Mouse (Mus musculus) MEL (cell line): Measurements from ENCODE around the gene Plek. TPM values are rescaled to one million over a fixed set of nuclear protein-coding genes. Genes with fewer than 3 reads are reported as not detected.

Experiments used
- DNase-seq: peaks from one replicate; pipeline ENCODE4 v3.0.0; 2011; ENCODE audit warnings: low read depth, low spot score
- H3K27ac ChIP-seq: 2 replicates; pipeline ENCODE4 v1.5.1; 2012; ENCODE audit warnings: low read depth, mild to moderate bottlenecking, control low read depth, low read length, moderate library complexity; ENCODE audit not compliant: control insufficient read depth
- H3K27me3 ChIP-seq, 2 experiments: fragments of 150-350 bp in 1 of 2; sonication (generic) in 1 of 2; 2 replicates each; pipeline ENCODE4 v1.6.1; 2012; ENCODE audit warnings: low read length in 2 of 2, mild to moderate bottlenecking in 2 of 2, improper control_type of control experiment in 1 of 2, moderate library complexity in 1 of 2; ENCODE audit not compliant: insufficient read depth in 2 of 2, control insufficient read depth in 1 of 2
- H3K36me3 ChIP-seq, 2 experiments: 2 replicates each; pipeline ENCODE4 v1.6.1; 2012 to 2014; ENCODE audit warnings: low read length in 2 of 2, improper control_type of control experiment in 1 of 2, inconsistent platforms in 1 of 2, mild to moderate bottlenecking in 1 of 2; ENCODE audit not compliant: insufficient read depth in 2 of 2, control insufficient read depth in 1 of 2
- H3K4me1 ChIP-seq, 2 experiments: fragments of 150-350 bp in 1 of 2; sonication (generic) in 1 of 2; 2 replicates each; pipeline ENCODE4 v1.6.1; 2012; ENCODE audit warnings: low read length in 2 of 2, improper control_type of control experiment in 1 of 2, mild to moderate bottlenecking in 1 of 2; ENCODE audit not compliant: insufficient read depth in 2 of 2, control insufficient read depth in 1 of 2
- H3K4me3 ChIP-seq, 2 experiments: fragments of 150-350 bp in 1 of 2; sonication (generic) in 1 of 2; 2 replicates each; pipeline ENCODE4 v1.5.1; 2012; ENCODE audit warnings: low read depth in 2 of 2, low read length in 2 of 2, mild to moderate bottlenecking in 2 of 2, moderate library complexity in 2 of 2, control low read depth in 1 of 2, improper control_type of control experiment in 1 of 2; ENCODE audit not compliant: control insufficient read depth in 1 of 2, insufficient read depth in 1 of 2
- H3K79me2 ChIP-seq: 2 replicates; pipeline ENCODE4 v1.6.1; 2012; ENCODE audit warnings: mild to moderate bottlenecking, low read length, moderate library complexity; ENCODE audit not compliant: control insufficient read depth, poor library complexity, insufficient read depth
- H3K9ac ChIP-seq: 2 replicates; pipeline ENCODE4 v1.6.1; 2012; ENCODE audit warnings: low read depth, mild to moderate bottlenecking, control low read depth, low read length, moderate library complexity; ENCODE audit not compliant: control insufficient read depth, poor library complexity, severe bottlenecking
- H3K9me3 ChIP-seq: fragments of 150-350 bp; sonication (generic); replicated peaks from 2 replicates; pipeline ENCODE4 v1.6.1; 2012; ENCODE audit warnings: mild to moderate bottlenecking, low read length, improper control_type of control experiment, moderate library complexity; ENCODE audit not compliant: insufficient read depth
- CHD2 ChIP-seq: IDR thresholded peaks from 2 replicates; pipeline ENCODE4 v1.6.1; 2011; ENCODE audit warnings: low read length, improper control_type of control experiment
- CTCF ChIP-seq, 3 experiments: IDR thresholded peaks in 2 of 3; conservative IDR thresholded peaks in 1 of 3; 2 replicates each; pipeline ENCODE4 v1.5.1; 2011 to 2012; ENCODE audit warnings: low read length in 3 of 3, low read depth in 2 of 3, mild to moderate bottlenecking in 2 of 3, improper control_type of control experiment in 1 of 3, inconsistent platforms in 1 of 3, mixed read lengths in 1 of 3, moderate library complexity in 1 of 3; ENCODE audit not compliant: control insufficient read depth in 1 of 3, insufficient read depth in 1 of 3, poor library complexity in 1 of 3, severe bottlenecking in 1 of 3
- E2F4 ChIP-seq: IDR thresholded peaks from 2 replicates; pipeline ENCODE4 v1.6.1; 2011; ENCODE audit warnings: low read depth, low read length, improper control_type of control experiment, borderline replicate concordance
- ELF1 ChIP-seq: IDR thresholded peaks from 2 replicates; pipeline ENCODE4 v1.6.1; 2014; ENCODE audit warnings: low read depth, mild to moderate bottlenecking, inconsistent platforms, low read length, improper control_type of control experiment, moderate library complexity
- EP300 ChIP-seq, 2 experiments: IDR thresholded peaks; 2 replicates each; pipeline ENCODE4 v1.6.1; 2011; ENCODE audit warnings: improper control_type of control experiment in 2 of 2, low read length in 2 of 2, low read depth in 1 of 2, mild to moderate bottlenecking in 1 of 2
- ETS1 ChIP-seq: IDR thresholded peaks from 2 replicates; pipeline ENCODE4 v1.6.1; 2012; ENCODE audit warnings: low read depth, mild to moderate bottlenecking, inconsistent platforms, low read length, improper control_type of control experiment, moderate library complexity
- GABPA ChIP-seq: IDR thresholded peaks from 2 replicates; pipeline ENCODE4 v1.6.1; 2012; ENCODE audit warnings: low read depth, mild to moderate bottlenecking, inconsistent platforms, low read length, improper control_type of control experiment, moderate library complexity
- GATA1 ChIP-seq: IDR thresholded peaks from 2 replicates; pipeline ENCODE4 v1.6.1; 2011; ENCODE audit warnings: low read depth, low read length, improper control_type of control experiment
- JUND ChIP-seq: IDR thresholded peaks from 2 replicates; pipeline ENCODE4 v1.6.1; 2011; ENCODE audit warnings: low read depth, mild to moderate bottlenecking, improper control_type of control experiment, low read length
- MAFK ChIP-seq: IDR thresholded peaks from 2 replicates; pipeline ENCODE4 v1.6.1; 2011; ENCODE audit warnings: low read depth, mild to moderate bottlenecking, low read length, improper control_type of control experiment, borderline replicate concordance
- MXI1 ChIP-seq: IDR thresholded peaks from 2 replicates; pipeline ENCODE4 v1.6.1; 2011; ENCODE audit warnings: mild to moderate bottlenecking, low read depth, low read length, improper control_type of control experiment
- MYB ChIP-seq: IDR thresholded peaks from 2 replicates; pipeline ENCODE4 v1.6.1; 2011; ENCODE audit warnings: mild to moderate bottlenecking, low read depth, low read length, improper control_type of control experiment
- POLR2AphosphoS2 ChIP-seq: IDR thresholded peaks from 2 replicates; pipeline ENCODE4 v1.6.1; 2011; ENCODE audit warnings: low read length, improper control_type of control experiment
- RAD21 ChIP-seq: IDR thresholded peaks from 2 replicates; pipeline ENCODE4 v1.6.1; 2011; ENCODE audit warnings: mild to moderate bottlenecking, low read depth, low read length, improper control_type of control experiment
- RCOR1 ChIP-seq: IDR thresholded peaks from 2 replicates; pipeline ENCODE4 v1.6.1; 2012; ENCODE audit warnings: low read depth, mild to moderate bottlenecking, inconsistent platforms, low read length, improper control_type of control experiment
- SIN3A ChIP-seq: IDR thresholded peaks from 2 replicates; pipeline ENCODE4 v1.6.1; 2012; ENCODE audit warnings: low read length, improper control_type of control experiment, inconsistent platforms
- SMC3 ChIP-seq: IDR thresholded peaks from 2 replicates; pipeline ENCODE4 v1.6.1; 2011; ENCODE audit warnings: low read depth, low read length, improper control_type of control experiment
- TAL1 ChIP-seq: IDR thresholded peaks from 2 replicates; pipeline ENCODE4 v1.6.1; 2012; ENCODE audit warnings: mild to moderate bottlenecking, inconsistent platforms, low read length, moderate library complexity, mixed read lengths
- USF1 ChIP-seq: IDR thresholded peaks from 2 replicates; pipeline ENCODE4 v1.6.1; 2014; ENCODE audit warnings: low read depth, mild to moderate bottlenecking, inconsistent platforms, low read length, improper control_type of control experiment, moderate library complexity
- USF2 ChIP-seq, 2 experiments: IDR thresholded peaks; 2 replicates each; pipeline ENCODE4 v1.6.1; 2011 to 2012; ENCODE audit warnings: improper control_type of control experiment in 2 of 2, low read length in 2 of 2, borderline replicate concordance in 1 of 2, inconsistent platforms in 1 of 2, low read depth in 1 of 2, mild to moderate bottlenecking in 1 of 2; ENCODE audit not compliant: insufficient read depth in 1 of 2
- ZKSCAN1 ChIP-seq: IDR thresholded peaks from 2 replicates; pipeline ENCODE4 v1.6.1; 2012; ENCODE audit warnings: low read depth, mild to moderate bottlenecking, inconsistent platforms, low read length, improper control_type of control experiment, moderate library complexity
- ZMIZ1 ChIP-seq: IDR thresholded peaks from 2 replicates; pipeline ENCODE4 v1.6.1; 2012; ENCODE audit warnings: low read depth, mild to moderate bottlenecking, inconsistent platforms, low read length, improper control_type of control experiment, moderate library complexity
- polyA plus RNA-seq, 2 experiments: library from polyadenylated mRNA; stranded (reverse) in 1 of 2; unstranded in 1 of 2; fragments of >175 nt in 1 of 2; fragments of >200 nt in 1 of 2; gene quantifications; 2 replicates each; pipeline versions ENCODE4 v1.2.1 to v1.2.4; 2012; ENCODE audit warnings: low replicate concordance in 2 of 2, low read depth in 1 of 2; ENCODE audit not compliant: insufficient read length in 2 of 2, insufficient read depth in 1 of 2, missing spikeins in 1 of 2
- total RNA-seq: library from RNA; depleted of rRNA; stranded (reverse); fragments of 300-350 nt; gene quantifications from 2 replicates; pipeline ENCODE4 v1.2.3, GENCODE M21; 2012

Plek gene
- total and polyA plus RNA-seq, 3 experiments = 51.5 to 357 (median 76.7) TPM

- no peaks in the 10 kb centered on the region for H3K9me3 ChIP-seq
- peaks cover 54% of the 10 kb centered on the region for H3K79me2 ChIP-seq
- H3K27me3 ChIP-seq = no peaks in the 10 kb centered on the region
- TF ChIP-seq POLR2AphosphoS2 (no peak), ETS1 (0 out of 2 replicates have a peak, but pooled peaks have one; percentile 0), ZKSCAN1 (no peak), GATA1 (peak; percentile 48; the same call in 1 of the 2 replicates), CHD2 (no peak), CTCF (IDR thresholded peaks at IDR 0.05 in 2 of 3, conservative IDR thresholded peaks at IDR 0.05 in 1 of 3; ENCODE audit: control insufficient read depth in 1 of 3, insufficient read depth in 1 of 3, low read depth in 2 of 3, low read length in 3 of 3, poor library complexity in 1 of 3, severe bottlenecking in 1 of 3) (no peak), MAFK (peak; percentile 7; the same call in 1 of the 2 replicates), USF2 (IDR thresholded peaks at IDR 0.05; ENCODE audit: borderline replicate concordance in 1 of 2, insufficient read depth in 1 of 2, low read depth in 1 of 2, low read length in 2 of 2) (no peak), ZMIZ1 (no peak), MYB (no peak), RAD21 (no peak), GABPA (no peak), RCOR1 (no peak), SIN3A (no peak), E2F4 (no peak), JUND (no peak), TAL1 (no peak), EP300 (IDR thresholded peaks at IDR 0.05; ENCODE audit: low read depth in 1 of 2, low read length in 2 of 2) (no peak; a peak in 1 of 4 replicates), USF1 (no peak), MXI1 (no peak; the same call in 1 of the 2 replicates), ELF1 (no peak), SMC3 (no peak)
- H3K27ac ChIP-seq = peak overlapping the region; percentile 49
- H3K9ac ChIP-seq = peak overlapping the region; percentile 23; the same call in 1 of the 2 replicates
- H3K36me3 ChIP-seq = peaks cover 16 to 61% of the 10 kb centered on the region in 2 experiments
- DNase-seq = peak; percentile 42
- H3K4me3 ChIP-seq = no peak overlapping the region
- peaks cover 42 to 50% of the 10 kb centered on the region in 2 experiments for H3K4me1 ChIP-seq
Observed at GRCm38 (mm10) chr11:17000353-17001334, 51.5 kb downstream of the Plek start.
